Mouse (Mus musculus) Muller cell, postnatal 12 days (primary cell): Measurements from ENCODE around the gene Zbtb8b.
"Not testable (repeated sequence)": the region's sequence is repeated elsewhere in the genome, so short reads cannot be mapped to it uniquely, and the experiment has no call there.

ENCODE experiments used
- DNase-seq: peaks from one replicate; pipeline ENCODE4 v3.0.0-alpha.2; 2015; ENCODE audit errors: inconsistent ontology term

The Zbtb8b gene

GRCm38 (mm10) chr4:129440340-129441063, at the start of gene Zbtb8b:
Zbtb8b (minus strand) TSS chr4:129440853.
- peak; percentile 81 for DNase-seq

GRCm38 (mm10) chr4:129481090-129481489, 40.4 kb upstream of the Zbtb8b start:
- DNase-seq = no peak

DNA sequence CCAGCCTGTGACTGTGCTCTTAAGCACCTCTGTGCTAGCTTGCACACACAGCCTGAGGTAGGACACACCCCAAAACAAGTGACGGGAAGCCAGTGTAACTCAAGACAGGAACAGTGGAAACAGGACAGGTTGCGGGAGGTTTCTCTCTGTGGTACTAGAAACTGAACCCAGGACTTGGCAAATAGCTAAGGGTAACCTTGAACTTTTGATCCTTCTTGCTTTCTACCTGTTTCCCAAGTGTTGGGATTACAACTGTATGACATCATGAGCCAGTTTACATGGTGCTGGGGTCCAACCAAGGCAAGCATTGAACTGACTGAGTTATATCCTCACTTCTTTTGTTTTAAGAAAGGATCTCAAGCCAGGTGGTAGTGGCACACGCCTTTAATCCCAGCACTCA, 39.2 kb upstream of the Zbtb8b start:
- DNase-seq = no peak

DNA sequence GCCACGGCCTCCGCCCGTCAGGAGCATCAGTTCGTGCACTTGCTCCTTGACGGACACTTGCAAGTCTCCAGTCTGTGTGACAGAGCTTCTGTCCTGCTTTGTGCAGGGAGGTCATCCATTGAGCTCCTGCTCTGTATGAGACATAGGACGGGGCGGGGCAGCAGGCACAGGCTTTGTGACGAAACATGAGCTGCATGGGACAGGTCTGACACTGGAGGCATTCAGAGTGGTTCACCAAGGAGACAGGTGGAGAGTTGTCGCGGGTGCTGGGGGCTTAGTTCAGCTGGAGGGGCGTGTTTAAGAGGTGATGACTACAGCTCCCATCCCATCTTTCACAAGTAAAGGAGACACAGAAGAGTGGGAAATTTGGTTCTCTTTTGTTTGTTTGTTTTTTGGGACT, 35.4 kb upstream of the Zbtb8b start:
- no peak for DNase-seq

GRCm38 (mm10) chr4:129464286-129464815, 23.7 kb upstream of the Zbtb8b start:
- DNase-seq = no peak

GRCm38 (mm10) chr4:129463097-129464059, 22.7 kb upstream of the Zbtb8b start:
- DNase-seq = no peak

DNA sequence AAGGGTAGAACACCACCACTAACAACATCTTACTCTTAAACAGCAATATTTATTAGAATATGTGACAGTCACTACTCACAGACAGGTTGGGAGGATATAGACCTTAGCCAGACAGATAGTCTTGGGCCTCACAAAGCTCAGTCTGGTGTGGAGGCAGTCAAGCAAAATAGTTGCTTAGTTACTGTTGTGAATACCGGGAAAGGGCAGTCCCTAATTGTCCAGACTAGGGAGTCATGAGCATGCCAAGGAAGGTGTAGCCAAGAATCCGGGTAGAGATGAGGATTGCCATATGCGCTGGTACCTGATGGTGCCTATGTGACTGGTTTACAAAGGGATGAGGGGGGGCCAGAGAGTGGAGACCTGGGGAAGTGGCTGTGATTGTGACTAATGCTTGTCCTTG, 21.5 kb upstream of the Zbtb8b start:
- peak; percentile 28 for DNase-seq

GRCm38 (mm10) chr4:129461183-129461960, 20.7 kb upstream of the Zbtb8b start, which contains the start of gene Bsdc1:
Bsdc1 (plus strand) TSS chr4:129461581.
- peak; percentile 100 for DNase-seq

DNA sequence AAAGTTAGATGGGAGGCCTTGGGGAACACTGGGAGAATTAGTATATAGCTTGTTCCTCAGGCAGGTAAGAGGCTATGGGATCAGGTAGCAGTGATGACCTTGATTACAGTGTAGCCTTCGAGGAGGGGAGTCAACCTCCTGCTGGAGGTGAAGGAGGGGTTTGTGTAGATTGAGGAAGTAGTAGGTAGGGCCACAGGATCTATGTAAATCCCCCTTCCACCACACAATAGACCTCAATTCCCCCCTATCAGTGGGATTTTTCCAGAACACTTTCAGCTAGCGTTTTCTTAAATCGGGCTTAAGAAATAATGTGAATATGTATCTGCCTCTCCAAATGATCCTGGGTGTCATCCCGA, 20.2 kb upstream of the Zbtb8b start:
- no peak for DNase-seq

- no peak for DNase-seq
Measured at GRCm38 (mm10) chr4:129459726-129460125, 19.1 kb upstream of the Zbtb8b start.

- DNase-seq = not testable (repeated sequence)
Measured at GRCm38 (mm10) chr4:129457311-129457710, 16.7 kb upstream of the Zbtb8b start.

DNA sequence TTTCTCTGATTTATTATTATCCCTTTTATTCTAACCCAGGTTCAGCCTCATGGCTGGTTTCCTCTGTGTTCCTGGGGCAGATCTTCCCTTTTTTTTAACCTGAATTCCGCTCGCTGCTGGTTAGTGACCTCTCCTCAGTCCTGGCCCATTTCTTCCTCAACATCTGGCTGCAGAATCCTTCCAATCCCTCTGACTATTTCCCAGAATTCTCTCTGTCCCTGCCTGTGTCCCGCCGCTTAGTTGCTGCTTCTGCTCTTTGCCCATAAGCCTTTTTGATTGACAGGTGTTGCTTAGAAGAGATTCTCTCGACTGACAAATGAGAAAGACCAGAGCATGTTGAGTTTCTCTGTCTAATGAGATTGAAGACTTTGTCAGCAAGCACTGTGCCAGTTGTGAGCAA, 15.5 kb upstream of the Zbtb8b start:
- no peak for DNase-seq

GRCm38 (mm10) chr4:129455265-129455664, 14.6 kb upstream of the Zbtb8b start:
- peak; percentile 81 for DNase-seq

DNA sequence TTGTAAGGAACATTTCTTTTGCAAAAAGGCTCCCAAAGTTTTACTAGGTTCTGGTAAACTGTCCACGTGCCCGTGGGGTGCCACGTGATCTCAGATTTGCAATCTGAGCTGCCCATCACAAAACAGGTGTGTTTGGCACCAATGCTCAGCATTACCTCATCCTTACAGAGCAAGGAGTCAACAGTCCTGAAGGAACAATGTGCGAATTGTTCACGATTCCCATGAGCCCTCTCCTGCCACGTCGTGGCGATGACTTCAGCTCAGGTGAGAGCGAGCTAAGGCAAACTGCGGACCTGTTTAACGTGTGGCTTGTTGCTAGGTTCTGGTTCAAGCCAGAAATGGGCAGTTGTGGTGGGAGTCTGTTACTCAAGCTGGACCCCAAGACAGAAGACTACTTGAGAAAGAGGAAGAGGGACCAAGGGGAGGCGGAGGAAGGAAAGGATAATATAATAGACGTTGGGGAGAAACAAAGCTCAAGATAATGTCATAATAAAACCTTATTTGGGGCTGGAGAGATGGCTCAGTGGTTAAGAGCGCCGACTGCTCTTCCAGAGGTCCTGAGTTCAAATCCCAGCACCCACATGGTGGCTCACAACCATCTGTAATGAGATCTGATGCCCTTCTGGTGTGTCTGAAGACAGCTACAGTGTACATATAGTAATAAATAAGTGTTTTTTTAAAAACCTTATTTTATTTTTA, 11.0 kb upstream of the Zbtb8b start:
- DNase-seq = no peak

GRCm38 (mm10) chr4:129450851-129451250, 10.2 kb upstream of the Zbtb8b start:
- DNase-seq = no peak

- DNase-seq = no peak
Measured at GRCm38 (mm10) chr4:129448713-129449112, 8.1 kb upstream of the Zbtb8b start.

- peak; percentile 63 for DNase-seq
Measured at GRCm38 (mm10) chr4:129447778-129448563, 7.3 kb upstream of the Zbtb8b start.

DNA sequence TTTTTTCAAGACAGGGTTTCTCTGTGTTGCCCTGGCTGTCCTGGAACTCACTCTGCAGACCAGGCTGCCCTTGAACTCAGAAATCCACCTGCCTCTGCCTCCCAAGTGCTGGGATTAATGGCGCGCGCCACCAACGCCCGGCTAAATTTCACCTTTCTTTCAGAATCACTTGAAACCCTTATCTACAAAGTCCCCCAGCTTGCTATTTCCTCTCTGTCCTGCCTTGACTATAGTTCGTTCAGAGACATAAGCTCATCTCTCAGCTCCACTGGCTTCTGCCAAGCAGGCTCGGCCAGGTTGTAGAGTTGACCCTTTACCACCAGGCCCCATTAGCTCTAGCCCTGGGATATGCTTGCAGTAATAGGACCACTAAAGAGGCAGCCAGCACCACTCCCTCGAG, 6.7 kb upstream of the Zbtb8b start:
- DNase-seq = no peak

DNA sequence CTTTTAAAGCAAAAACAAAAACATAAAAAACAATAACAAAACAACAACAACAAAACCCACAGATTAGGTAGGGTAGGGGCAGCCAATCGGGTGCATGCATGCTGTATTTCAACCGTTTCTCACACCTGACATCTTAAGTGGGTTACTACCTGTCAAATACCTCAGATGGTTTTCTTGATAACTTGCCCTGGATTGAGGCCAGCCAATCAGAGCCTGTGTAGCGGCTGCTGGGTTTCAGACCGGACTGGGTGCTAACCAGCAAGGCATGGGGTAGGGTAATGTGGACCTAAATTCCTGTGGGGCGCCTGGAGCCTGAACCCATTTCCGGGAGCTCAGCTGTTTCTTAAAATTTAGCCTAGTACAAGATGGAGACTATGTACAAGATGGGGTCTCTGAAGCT, 492 bp upstream of the Zbtb8b start:
- no peak for DNase-seq

DNA sequence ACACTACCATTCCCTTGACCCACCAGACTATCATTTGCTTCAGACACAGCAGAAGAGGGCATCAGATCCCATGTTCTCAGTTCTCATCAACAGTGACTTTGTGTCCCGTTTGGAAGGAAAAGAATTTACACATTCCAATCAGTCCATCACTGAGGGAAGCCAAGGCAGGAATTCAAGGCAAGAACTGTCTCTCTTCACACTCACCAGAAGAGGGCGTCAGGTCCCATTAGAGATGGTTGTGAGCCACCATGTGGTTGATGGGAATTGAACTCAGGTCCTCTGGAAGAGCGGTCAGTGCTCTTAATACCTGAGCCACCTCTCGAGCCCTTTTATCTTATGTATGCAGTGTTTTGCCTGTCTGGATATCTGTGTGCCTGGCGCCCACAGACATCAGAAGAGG, 22.3 kb downstream of the Zbtb8b start:
- no peak for DNase-seq
